Mouse (Mus musculus): ENCODE measurements around the gene Lrrc40. TPM values are rescaled to one million over a fixed set of nuclear protein-coding genes. Genes with fewer than 3 reads are reported as not detected.
"Not testable (repeated sequence)": the region's sequence is repeated elsewhere in the genome, so short reads cannot be mapped to it uniquely, and the experiment has no call there.

Gene Lrrc40
- polyA plus RNA-seq, 1 experiment from 2014 or later: 62.7 TPM

DNA sequence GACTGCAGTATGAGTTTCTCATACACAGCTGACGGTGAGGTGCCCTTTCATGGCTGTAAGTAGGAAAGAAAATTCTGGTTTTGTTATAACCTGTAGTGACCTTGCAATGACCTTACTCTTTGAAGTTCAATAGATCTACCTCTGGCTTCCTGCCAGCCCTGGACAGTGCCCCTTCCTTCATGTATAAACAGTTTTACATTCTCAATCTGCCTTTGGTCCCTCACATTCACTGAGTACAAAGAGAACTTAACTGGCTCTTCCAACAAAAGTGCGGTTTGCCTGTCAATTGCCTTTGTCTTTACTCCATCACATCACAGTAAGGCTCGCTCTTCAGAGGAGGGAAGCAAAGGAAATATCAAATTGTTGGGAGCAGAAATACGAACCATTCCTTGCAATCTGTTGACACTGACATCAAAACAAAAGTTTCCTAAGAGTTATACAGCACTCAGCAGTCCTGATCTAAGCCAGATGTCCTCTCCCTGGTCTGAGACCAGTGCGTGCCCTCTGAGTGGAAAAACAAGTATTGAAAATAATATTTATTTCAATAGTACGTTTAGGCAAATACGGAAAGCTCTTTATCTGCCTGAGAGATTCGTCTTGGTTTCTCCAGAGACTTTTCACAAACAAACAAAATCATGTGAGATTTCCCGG is 32.3 kb downstream of the Lrrc40 start:
- ATAC-seq (ENCODE audit: low FRiP score, low TSS enrichment) (no peak), DNase-seq (no peak)
- 84% methylated on average over 9 of the region's 9 CpGs for WGBS

DNA sequence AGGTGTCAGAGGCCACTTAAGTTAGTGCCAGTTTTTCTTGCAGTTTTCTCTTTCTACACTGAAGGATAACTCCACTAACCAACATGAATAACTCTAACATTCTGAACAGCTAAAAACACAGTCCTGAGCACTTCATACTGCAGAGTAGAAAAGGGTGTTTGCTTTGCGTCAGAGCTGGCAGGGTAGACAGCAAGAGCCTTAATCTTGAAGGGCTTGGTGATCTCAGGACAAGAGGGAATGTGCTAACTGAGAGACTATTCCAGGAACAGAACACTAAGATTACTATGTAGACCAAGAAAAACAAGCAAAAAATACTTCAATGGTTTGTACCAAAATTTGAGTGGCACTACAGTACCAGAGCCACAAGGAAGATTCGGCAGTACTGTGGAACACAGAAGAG is 38.5 kb downstream of the Lrrc40 start:
- no peaks in the 10 kb centered on the region for H3K9me3 ChIP-seq (ENCODE audit: control insufficient read depth, low read length)
- H3K9ac ChIP-seq (replicated peaks; ENCODE audit: low read length): no peak overlapping the region
- ATAC-seq (ENCODE audit: low FRiP score, low TSS enrichment) (no peak), DNase-seq (no peak)
- WGBS: 93% methylated on average over 2 of the region's 2 CpGs
- H3K4me3 ChIP-seq (replicated peaks; ENCODE audit: low read depth, low read length): no peak overlapping the region
- H3K27ac ChIP-seq (replicated peaks; ENCODE audit: low read depth, low read length): no peak overlapping the region
- H3K4me1 ChIP-seq (ENCODE audit: control insufficient read depth, insufficient read depth, low read length): no peaks in the 10 kb centered on the region
- H3K36me3 ChIP-seq (ENCODE audit: control insufficient read depth, insufficient read depth, low read length): 0 out of 2 replicates have a peak, but pooled peaks cover 3% of the 10 kb centered on the region
- H3K27me3 ChIP-seq (ENCODE audit: control insufficient read depth, insufficient read depth, low read length): no peaks in the 10 kb centered on the region
- H3K4me2 ChIP-seq (ENCODE audit: low read length): no peak overlapping the region

More for the DNA sequence above, 32.3 kb downstream of the Lrrc40 start:
- Histone ChIP-seq H3K4me2 (ENCODE audit: low read length) (no peak overlapping the region), H3K4me3 (replicated peaks; ENCODE audit: low read depth, low read length) (no peak overlapping the region), H3K27ac (replicated peaks; ENCODE audit: low read depth, low read length) (no peak overlapping the region), H3K36me3 (ENCODE audit: control insufficient read depth, insufficient read depth, low read length) (peaks cover 23% of the 10 kb centered on the region), H3K9me3 (ENCODE audit: control insufficient read depth, low read length) (no peaks in the 10 kb centered on the region), H3K9ac (replicated peaks; ENCODE audit: low read length) (no peak overlapping the region), H3K27me3 (ENCODE audit: control insufficient read depth, insufficient read depth, low read length) (no peaks in the 10 kb centered on the region), H3K4me1 (ENCODE audit: control insufficient read depth, insufficient read depth, low read length) (no peaks in the 10 kb centered on the region)

DNA sequence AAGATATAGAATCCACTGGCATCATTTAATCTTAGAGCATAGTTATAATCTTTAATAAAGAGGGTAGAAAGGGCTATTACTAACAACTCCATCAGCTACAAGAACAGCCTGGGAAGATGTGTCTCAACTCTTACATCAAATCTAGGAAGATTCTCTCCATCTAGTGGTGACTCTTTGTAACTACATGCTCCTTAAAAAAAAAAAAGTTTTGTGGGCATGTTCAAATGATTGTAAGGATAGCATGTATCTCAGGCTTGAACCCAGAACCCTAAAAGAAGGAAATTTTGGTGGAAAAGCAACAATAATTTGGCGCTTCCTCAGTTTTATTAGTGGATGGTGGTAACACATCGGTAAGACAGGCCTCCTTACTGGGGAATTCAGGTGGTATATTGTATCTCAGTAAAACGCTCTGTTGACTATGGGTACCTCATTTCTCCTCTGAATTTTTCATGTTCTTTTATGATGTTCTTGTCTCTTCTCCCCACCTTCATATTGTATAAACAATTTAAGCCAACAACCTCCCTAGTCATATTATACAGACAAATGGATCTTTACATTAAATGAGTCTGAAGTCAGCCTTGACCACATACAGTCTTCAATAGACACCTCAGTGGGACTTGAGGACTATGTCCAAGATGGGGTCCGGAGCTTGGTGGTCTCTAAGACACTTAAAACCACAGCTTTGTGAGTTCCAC is 40.4 kb downstream of the Lrrc40 start:
- DNase-seq: peak; percentile 71

GRCm38 (mm10) chr3:158077380-158077772 is 40.9 kb downstream of the Lrrc40 start:
- H3K27me3 ChIP-seq (ENCODE audit: control insufficient read depth, insufficient read depth, low read length): no peaks in the 10 kb centered on the region
- H3K27ac ChIP-seq (replicated peaks; ENCODE audit: low read depth, low read length): no peak overlapping the region
- no peaks in the 10 kb centered on the region for H3K4me1 ChIP-seq (ENCODE audit: control insufficient read depth, insufficient read depth, low read length)
- DNase-seq (no peak), ATAC-seq (ENCODE audit: low FRiP score, low TSS enrichment) (no peak)
- H3K4me2 ChIP-seq (ENCODE audit: low read length): no peak overlapping the region
- WGBS: 56% methylated on average over 1 of the region's 1 CpGs
- H3K9ac ChIP-seq (replicated peaks; ENCODE audit: low read length): no peak overlapping the region
- no peaks in the 10 kb centered on the region for H3K9me3 ChIP-seq (ENCODE audit: control insufficient read depth, low read length)
- H3K4me3 ChIP-seq (replicated peaks; ENCODE audit: low read depth, low read length): no peak overlapping the region
- H3K36me3 ChIP-seq (ENCODE audit: control insufficient read depth, insufficient read depth, low read length): no peaks in the 10 kb centered on the region

More for the DNA sequence above, 40.4 kb downstream of the Lrrc40 start:
- Histone ChIP-seq H3K27ac (replicated peaks; ENCODE audit: low read depth, low read length) (no peak overlapping the region), H3K4me1 (ENCODE audit: control insufficient read depth, insufficient read depth, low read length) (no peaks in the 10 kb centered on the region), H3K4me2 (ENCODE audit: low read length) (no peak overlapping the region), H3K36me3 (ENCODE audit: control insufficient read depth, insufficient read depth, low read length) (no peaks in the 10 kb centered on the region), H3K4me3 (replicated peaks; ENCODE audit: low read depth, low read length) (no peak overlapping the region), H3K9me3 (ENCODE audit: control insufficient read depth, low read length) (no peaks in the 10 kb centered on the region), H3K27me3 (ENCODE audit: control insufficient read depth, insufficient read depth, low read length) (no peaks in the 10 kb centered on the region), H3K9ac (replicated peaks; ENCODE audit: low read length) (no peak overlapping the region)
- ATAC-seq (ENCODE audit: low FRiP score, low TSS enrichment): no peak
- WGBS: 45% methylated on average over 4 of the region's 4 CpGs

DNA sequence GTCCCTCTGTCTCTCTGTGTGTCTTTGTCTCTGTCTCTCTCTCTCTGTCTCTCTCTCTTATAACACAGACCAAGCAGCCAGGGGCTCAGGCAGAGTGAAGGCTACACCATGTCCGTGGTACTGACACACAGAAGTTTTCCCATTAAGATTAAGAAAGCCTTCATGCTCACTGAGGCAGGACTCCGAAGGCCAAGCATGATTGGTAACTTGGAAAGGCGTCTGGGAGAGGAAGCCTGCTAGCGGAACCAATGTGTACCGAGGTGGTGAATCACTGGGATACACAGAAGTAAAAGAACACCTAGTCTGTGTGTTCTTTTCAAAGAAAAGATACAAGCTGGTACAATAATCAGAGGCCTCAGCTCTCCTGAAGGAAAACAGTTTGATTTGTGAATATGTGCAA is 41.4 kb downstream of the Lrrc40 start:
- Histone ChIP-seq H3K9me3 (ENCODE audit: control insufficient read depth, low read length) (no peaks in the 10 kb centered on the region), H3K27me3 (ENCODE audit: control insufficient read depth, insufficient read depth, low read length) (no peaks in the 10 kb centered on the region), H3K4me1 (ENCODE audit: control insufficient read depth, insufficient read depth, low read length) (no peaks in the 10 kb centered on the region), H3K27ac (replicated peaks; ENCODE audit: low read depth, low read length) (no peak overlapping the region), H3K4me3 (replicated peaks; ENCODE audit: low read depth, low read length) (no peak overlapping the region), H3K9ac (replicated peaks; ENCODE audit: low read length) (no peak overlapping the region), H3K4me2 (ENCODE audit: low read length) (no peak overlapping the region), H3K36me3 (ENCODE audit: control insufficient read depth, insufficient read depth, low read length) (no peaks in the 10 kb centered on the region)
- WGBS: 66% methylated on average over 5 of the region's 5 CpGs
- no peak for DNase-seq
- ATAC-seq (ENCODE audit: low FRiP score, low TSS enrichment): no peak

- Histone ChIP-seq H3K36me3 (ENCODE audit: control insufficient read depth, insufficient read depth, low read length) (no peaks in the 10 kb centered on the region), H3K4me3 (replicated peaks; ENCODE audit: low read depth, low read length) (no peak overlapping the region), H3K27ac (replicated peaks; ENCODE audit: low read depth, low read length) (no peak overlapping the region), H3K9me3 (ENCODE audit: control insufficient read depth, low read length) (no peaks in the 10 kb centered on the region), H3K4me2 (ENCODE audit: low read length) (no peak overlapping the region), H3K9ac (replicated peaks; ENCODE audit: low read length) (no peak overlapping the region), H3K4me1 (ENCODE audit: control insufficient read depth, insufficient read depth, low read length) (no peaks in the 10 kb centered on the region), H3K27me3 (ENCODE audit: control insufficient read depth, insufficient read depth, low read length) (no peaks in the 10 kb centered on the region)
- DNase-seq (no peak), ATAC-seq (ENCODE audit: low FRiP score, low TSS enrichment) (no peak)
- WGBS: 91% methylated on average over 3 of the region's 3 CpGs
These were observed 55.1 kb downstream of the Lrrc40 start for GRCm38 (mm10) chr3:158091601-158092000.

DNA sequence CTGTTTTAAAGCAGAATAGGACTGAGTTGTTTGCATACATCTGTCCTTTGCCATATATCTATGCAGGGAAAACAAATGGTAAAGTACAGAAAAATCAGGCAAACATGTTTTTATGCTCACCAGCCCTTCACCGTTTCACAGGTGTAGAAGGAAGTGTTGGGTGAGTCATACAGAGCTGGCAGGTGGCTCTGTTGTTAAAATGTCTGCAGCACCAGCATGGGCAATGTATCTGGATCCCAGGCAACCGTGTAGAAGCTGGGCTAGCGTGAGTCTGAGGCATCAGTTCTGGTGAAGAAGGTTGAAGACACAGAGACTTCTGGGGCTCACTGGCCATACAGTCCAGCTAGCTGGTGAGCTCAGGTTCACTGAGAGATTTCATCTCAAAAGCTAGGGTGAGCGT is 57.5 kb downstream of the Lrrc40 start:
- H3K4me3 ChIP-seq (replicated peaks; ENCODE audit: low read depth, low read length): no peak overlapping the region
- no peaks in the 10 kb centered on the region for H3K36me3 ChIP-seq (ENCODE audit: control insufficient read depth, insufficient read depth, low read length)
- no peaks in the 10 kb centered on the region for H3K27me3 ChIP-seq (ENCODE audit: control insufficient read depth, insufficient read depth, low read length)
- DNase-seq: no peak
- H3K4me1 ChIP-seq (ENCODE audit: control insufficient read depth, insufficient read depth, low read length): no peaks in the 10 kb centered on the region
- no peak for ATAC-seq (ENCODE audit: low FRiP score, low TSS enrichment)
- H3K9ac ChIP-seq (replicated peaks; ENCODE audit: low read length): no peak overlapping the region
- 86% methylated on average over 4 of the region's 4 CpGs for WGBS
- H3K9me3 ChIP-seq (ENCODE audit: control insufficient read depth, low read length): no peaks in the 10 kb centered on the region
- H3K27ac ChIP-seq (replicated peaks; ENCODE audit: low read depth, low read length): no peak overlapping the region
- no peak overlapping the region for H3K4me2 ChIP-seq (ENCODE audit: low read length)

- H3K9ac ChIP-seq (replicated peaks; ENCODE audit: low read length); H3K4me2 ChIP-seq (ENCODE audit: low read length); H3K36me3 ChIP-seq (ENCODE audit: control insufficient read depth, insufficient read depth, low read length); H3K9me3 ChIP-seq (ENCODE audit: control insufficient read depth, low read length); DNase-seq; ATAC-seq (ENCODE audit: low FRiP score, low TSS enrichment); H3K4me3 ChIP-seq (replicated peaks; ENCODE audit: low read depth, low read length); H3K27ac ChIP-seq (replicated peaks; ENCODE audit: low read depth, low read length); H3K4me1 ChIP-seq (ENCODE audit: control insufficient read depth, insufficient read depth, low read length); H3K27me3 ChIP-seq (ENCODE audit: control insufficient read depth, insufficient read depth, low read length): not testable (repeated sequence)
- 95% methylated on average over 8 of the region's 10 CpGs for WGBS
These were observed 65.6 kb downstream of the Lrrc40 start for GRCm38 (mm10) chr3:158102043-158102442.

- H3K27ac ChIP-seq (replicated peaks; ENCODE audit: low read depth, low read length); H3K4me1 ChIP-seq (ENCODE audit: control insufficient read depth, insufficient read depth, low read length); DNase-seq; H3K4me2 ChIP-seq (ENCODE audit: low read length); H3K27me3 ChIP-seq (ENCODE audit: control insufficient read depth, insufficient read depth, low read length); H3K36me3 ChIP-seq (ENCODE audit: control insufficient read depth, insufficient read depth, low read length); H3K4me3 ChIP-seq (replicated peaks; ENCODE audit: low read depth, low read length); H3K9ac ChIP-seq (replicated peaks; ENCODE audit: low read length); H3K9me3 ChIP-seq (ENCODE audit: control insufficient read depth, low read length); ATAC-seq (ENCODE audit: low FRiP score, low TSS enrichment): not testable (repeated sequence)
- 75% methylated on average over 1 of the region's 1 CpGs for WGBS
These were observed 66.1 kb downstream of the Lrrc40 start for GRCm38 (mm10) chr3:158102530-158102929.
